Mouse (Mus musculus) hindbrain, embryonic 13.5 days (tissue): ENCODE results near the gene Fcrlb. TPM values are rescaled to one million over a fixed set of nuclear protein-coding genes. Genes with fewer than 3 reads are reported as not detected.

Source experiments
- ATAC-seq: fragments of 200-750 bp; cut with Nextera tagmentation; 2 replicates; pipeline ENCODE4 v1.8.0; 2017; ENCODE audit warnings: moderate TSS enrichment; ENCODE audit not compliant: low FRiP score
- H3K27ac ChIP-seq: fragments of 300-500 bp; sonication (generic); 2 replicates; pipeline ENCODE4 v1.5.1; 2015; ENCODE audit warnings: inconsistent platforms, mild to moderate bottlenecking, moderate library complexity
- H3K27me3 ChIP-seq: fragments of 300-500 bp; sonication (generic); 2 replicates; pipeline ENCODE4 v1.6.1; 2015; ENCODE audit warnings: mild to moderate bottlenecking, inconsistent platforms
- H3K36me3 ChIP-seq: fragments of 300-500 bp; sonication (generic); 2 replicates; pipeline ENCODE4 v1.6.1; 2015; ENCODE audit warnings: mild to moderate bottlenecking, inconsistent platforms
- H3K4me1 ChIP-seq: fragments of 300-500 bp; sonication (generic); replicated peaks from 2 replicates; pipeline ENCODE4 v1.6.1; 2015; ENCODE audit warnings: inconsistent platforms
- H3K4me2 ChIP-seq: fragments of 300-500 bp; sonication (generic); 2 replicates; pipeline ENCODE4 v1.6.1; 2015; ENCODE audit warnings: inconsistent platforms, mild to moderate bottlenecking, moderate library complexity
- H3K4me3 ChIP-seq: fragments of 300-500 bp; sonication (generic); 2 replicates; pipeline ENCODE4 v1.5.1; 2015; ENCODE audit warnings: mild to moderate bottlenecking, inconsistent platforms
- H3K9ac ChIP-seq: fragments of 300-500 bp; sonication (generic); 2 replicates; pipeline ENCODE4 v1.6.1; 2015; ENCODE audit warnings: mild to moderate bottlenecking, inconsistent platforms
- H3K9me3 ChIP-seq: fragments of 300-500 bp; sonication (generic); 2 replicates; pipeline ENCODE4 v1.6.1; 2016; ENCODE audit warnings: inconsistent platforms
- WGBS: fragments of 180-500 bp; shearing (Covaris S2); methylation state at CpG from one replicate; pipeline ENCODE4 v1.1.7; 2015; 5-methylcytosine and 5-hydroxymethylcytosine counted together
- polyA plus RNA-seq: library from polyadenylated mRNA; unstranded; fragments of >200 nt; fragmentation: Nextera tagmentation; extraction: Ambion mirVana; gene quantifications from 2 replicates; pipeline ENCODE4 v1.2.1, GENCODE M21; 2015

Gene Fcrlb
- polyA plus RNA-seq, 1 experiment from 2014 or later, result 0.43 TPM

DNA sequence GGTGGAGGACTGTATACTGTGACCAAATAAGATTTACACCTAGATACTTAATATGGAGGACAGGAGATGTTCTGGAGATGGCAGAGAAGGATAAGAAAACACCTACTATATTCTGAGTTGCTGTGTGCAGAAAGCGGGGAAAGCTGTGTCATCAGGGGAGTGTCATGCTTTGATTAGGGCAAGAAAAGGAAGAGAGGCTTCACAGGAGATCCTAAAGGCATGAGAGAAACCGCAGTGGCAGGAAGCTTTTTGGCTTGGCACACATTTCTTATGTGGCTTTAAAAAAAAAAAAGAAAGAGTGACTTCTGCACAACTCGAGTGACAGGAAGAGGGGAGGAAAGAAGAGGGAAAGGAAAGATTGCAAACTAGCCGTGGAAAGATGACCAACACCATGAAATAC, 49.7 kb downstream of the Fcrlb start:
- Histone ChIP-seq H3K9ac (no peak overlapping the region), H3K27me3 (no peaks in the 10 kb centered on the region), H3K9me3 (no peaks in the 10 kb centered on the region), H3K4me2 (no peak overlapping the region), H3K4me3 (no peak overlapping the region), H3K4me1 (peaks cover 20% of the 10 kb centered on the region), H3K36me3 (no peaks in the 10 kb centered on the region), H3K27ac (no peak overlapping the region)
- no peak for ATAC-seq
- 82% methylated on average over 4 of the region's 4 CpGs for WGBS

DNA sequence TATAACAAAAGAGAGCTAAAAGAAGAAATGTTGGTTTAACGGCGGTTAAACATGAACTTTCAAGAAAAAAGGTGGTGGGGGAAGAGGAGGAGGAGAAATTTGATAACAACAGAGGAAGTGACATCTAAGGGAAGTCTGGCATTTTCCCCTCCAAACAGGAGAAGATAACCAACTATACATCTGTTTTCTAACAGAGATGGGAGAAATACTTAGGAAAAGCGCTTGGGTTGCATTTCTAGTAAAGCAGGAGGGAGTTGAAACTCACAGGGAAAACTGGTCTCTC, 50.4 kb downstream of the Fcrlb start:
- no peaks in the 10 kb centered on the region for H3K27me3 ChIP-seq
- no peak overlapping the region for H3K4me3 ChIP-seq
- H3K27ac ChIP-seq, result no peak overlapping the region
- H3K9ac ChIP-seq, result no peak overlapping the region
- no peaks in the 10 kb centered on the region for H3K9me3 ChIP-seq
- H3K4me1 ChIP-seq, result peaks cover 20% of the 10 kb centered on the region
- no peak overlapping the region for H3K4me2 ChIP-seq
- no peaks in the 10 kb centered on the region for H3K36me3 ChIP-seq
- WGBS, result 81% methylated on average over 3 of the region's 3 CpGs
- ATAC-seq, result no peak

DNA sequence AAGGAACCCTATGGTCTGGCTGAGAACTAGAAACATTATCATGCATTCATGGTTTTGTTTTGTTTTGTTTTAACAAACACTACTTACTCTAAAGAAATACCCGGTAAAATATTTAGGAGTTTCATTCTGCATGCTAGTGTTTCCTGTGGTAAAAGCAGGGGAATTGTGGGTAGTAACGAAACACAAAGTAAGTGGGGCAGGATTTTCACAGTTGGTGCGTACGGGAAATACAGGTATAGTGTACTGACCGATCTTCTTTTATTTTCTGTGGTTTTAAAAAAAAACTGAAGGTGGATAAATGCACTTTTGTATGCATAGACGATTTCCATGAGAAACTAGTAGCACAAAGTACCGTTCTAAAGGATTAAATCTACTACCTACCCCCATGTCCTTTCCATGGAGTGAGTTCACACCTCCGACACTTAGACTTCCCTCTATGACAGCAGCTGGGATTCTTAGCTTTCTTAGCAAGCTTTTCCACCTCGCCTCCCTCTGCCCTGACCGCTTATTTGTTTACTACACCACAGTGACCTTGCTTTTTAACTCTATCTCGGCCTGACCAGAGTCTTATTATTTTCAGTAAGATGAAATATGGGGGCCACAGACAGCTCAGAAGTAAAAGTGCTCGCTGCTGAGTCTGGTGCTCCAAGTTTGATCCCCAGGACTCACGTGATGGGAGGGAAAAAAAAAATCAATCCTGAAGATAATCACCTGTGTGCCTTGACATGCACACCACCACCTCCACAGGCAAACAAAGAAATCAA, 50.9 kb downstream of the Fcrlb start:
- no peaks in the 10 kb centered on the region for H3K9me3 ChIP-seq
- no peaks in the 10 kb centered on the region for H3K27me3 ChIP-seq
- H3K9ac ChIP-seq, result no peak overlapping the region
- no peak overlapping the region for H3K4me3 ChIP-seq
- peaks cover 18% of the 10 kb centered on the region for H3K4me1 ChIP-seq
- H3K4me2 ChIP-seq, result no peak overlapping the region
- no peak overlapping the region for H3K27ac ChIP-seq
- WGBS, result 83% methylated on average over 13 of the region's 13 CpGs
- ATAC-seq, result no peak
- H3K36me3 ChIP-seq, result no peaks in the 10 kb centered on the region

DNA sequence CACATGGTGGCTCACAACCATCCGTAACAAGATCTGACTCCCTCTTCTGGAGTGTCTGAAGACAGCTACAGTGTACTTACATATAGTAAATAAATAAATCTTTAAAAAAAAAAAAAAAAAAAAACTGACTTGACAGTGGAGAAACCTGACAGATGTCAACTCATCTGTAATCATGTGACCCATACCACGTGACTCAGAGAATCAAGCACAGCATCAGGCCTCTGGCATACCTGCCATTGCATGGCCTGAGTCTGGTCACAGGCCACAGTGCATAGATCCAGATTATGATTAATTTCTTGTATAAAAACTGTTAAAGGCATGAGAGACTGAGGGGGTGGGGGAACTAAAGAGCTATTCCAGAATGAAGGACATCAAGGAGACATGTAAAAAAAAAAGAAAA, 53.9 kb downstream of the Fcrlb start:
- H3K4me2 ChIP-seq, result no peak overlapping the region
- no peak overlapping the region for H3K4me3 ChIP-seq
- no peak for ATAC-seq
- no peak overlapping the region for H3K27ac ChIP-seq
- no peaks in the 10 kb centered on the region for H3K27me3 ChIP-seq
- 75% methylated on average over 2 of the region's 2 CpGs for WGBS
- no peaks in the 10 kb centered on the region for H3K9me3 ChIP-seq
- no peak overlapping the region for H3K9ac ChIP-seq
- 0 out of 2 replicates have a peak, but pooled peaks cover 3% of the 10 kb centered on the region for H3K4me1 ChIP-seq
- H3K36me3 ChIP-seq, result no peaks in the 10 kb centered on the region

DNA sequence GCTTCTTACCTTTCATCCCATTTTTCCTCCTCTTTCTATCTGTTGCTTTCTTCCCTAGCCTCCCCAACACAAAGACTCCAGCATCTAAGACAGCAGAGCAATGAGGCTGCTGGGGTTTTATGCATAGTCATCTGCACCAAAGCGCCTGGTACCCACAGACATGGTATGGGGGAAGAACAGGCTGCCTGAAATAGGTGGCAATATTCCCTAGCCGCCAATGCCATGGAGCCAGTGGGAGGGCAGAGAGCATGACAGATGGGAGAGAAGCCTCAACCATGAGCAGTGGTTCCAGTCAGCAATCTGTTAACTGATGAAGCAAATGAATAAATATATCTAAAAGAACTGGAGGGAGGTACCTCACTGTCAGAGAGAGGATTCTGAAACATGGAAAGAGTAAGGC, 55.4 kb downstream of the Fcrlb start:
- Histone ChIP-seq H3K9me3 (no peaks in the 10 kb centered on the region), H3K27me3 (no peaks in the 10 kb centered on the region), H3K27ac (no peak overlapping the region), H3K36me3 (peaks cover 4% of the 10 kb centered on the region; the same call in 1 of the 2 replicates), H3K4me1 (no peaks in the 10 kb centered on the region), H3K9ac (no peak overlapping the region), H3K4me2 (no peak overlapping the region), H3K4me3 (no peak overlapping the region)
- no peak for ATAC-seq
- 82% methylated on average over 2 of the region's 2 CpGs for WGBS

Other genes starting within 250 kb of the Fcrlb start
- 7.5 and 8.2 TPM in 2 replicates for gene Atf6, start 45.2 kb downstream of the Fcrlb start, polyA plus RNA-seq
- gene Gm26620, start 27.9 kb downstream of the Fcrlb start, polyA plus RNA-seq, result 0.66 and 0.88 TPM in 2 replicates
- gene Dusp12, start 27.4 kb downstream of the Fcrlb start, polyA plus RNA-seq, result 40.7 and 46.1 TPM in 2 replicates
- not detected in 2 replicates for gene Fcrla, start 14.6 kb upstream of the Fcrlb start, polyA plus RNA-seq
- gene Fcgr2b, start 63.6 kb upstream of the Fcrlb start, polyA plus RNA-seq, result 0.32 and 0.61 TPM in 2 replicates
- 0.31 TPM in 2 replicates for gene Fcgr4, start 106.0 kb upstream of the Fcrlb start, polyA plus RNA-seq
- gene Fcgr3, start 152.0 kb upstream of the Fcrlb start, polyA plus RNA-seq, result 8.1 and 10.0 TPM in 2 replicates
- 9.4 and 18.4 TPM in 2 replicates for gene Cfap126, start 201.0 kb upstream of the Fcrlb start, polyA plus RNA-seq
- gene Sdhc, start 237.7 kb upstream of the Fcrlb start, polyA plus RNA-seq, result 256 and 259 TPM in 2 replicates
- 4.9 and 7.9 TPM in 2 replicates for gene Mpz, start 237.8 kb upstream of the Fcrlb start, polyA plus RNA-seq